Mouse (Mus musculus): ENCODE results near the gene Il2ra. TPM values are rescaled to one million over a fixed set of nuclear protein-coding genes. Genes with fewer than 3 reads are reported as not detected.

Gene Il2ra
- polyA plus RNA-seq, 1 experiment from 2014 or later = not detected

DNA sequence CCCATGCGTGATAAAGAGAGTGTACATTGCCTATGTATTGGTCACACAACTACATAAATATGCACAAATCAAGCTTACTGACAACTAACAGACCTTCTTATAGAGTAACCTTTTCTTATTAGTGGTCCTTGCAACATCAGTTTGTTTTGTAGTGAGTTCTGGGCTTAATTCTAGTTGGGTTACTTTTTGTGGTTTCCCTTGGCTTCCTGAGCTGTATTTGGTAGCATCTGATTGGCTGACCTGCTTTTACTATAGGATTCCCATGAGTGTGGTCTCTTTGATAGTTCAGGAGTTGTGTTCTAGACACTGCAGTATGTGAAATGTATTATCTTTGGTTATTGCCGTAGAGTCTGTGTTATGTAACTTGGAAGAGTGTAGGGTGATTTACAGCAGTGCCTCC lies 15.0 kb downstream of the Il2ra start:
- Histone ChIP-seq H3K4me1 (no peaks in the 10 kb centered on the region), H3K27ac (no peak overlapping the region), H3K36me3 (no peaks in the 10 kb centered on the region), H3K4me3 (no peak overlapping the region), H3K27me3 (ENCODE audit: low read depth, poor library complexity, severe bottlenecking) (no peaks in the 10 kb centered on the region), H3K9me3 (replicated peaks) (no peaks in the 10 kb centered on the region)
- whole genome bisulfite sequencing = 95% methylated on average over 2 of the region's 2 CpGs
- DNase-seq (ENCODE audit: low spot score) = no peak

GRCm38 (mm10) chr2:11659263-11659662 lies 16.7 kb downstream of the Il2ra start:
- no peak for DNase-seq (ENCODE audit: low spot score)
- no peak overlapping the region for H3K4me3 ChIP-seq
- WGBS = 53% methylated on average over 2 of the region's 2 CpGs
- H3K27ac ChIP-seq = no peak overlapping the region
- H3K4me1 ChIP-seq = no peaks in the 10 kb centered on the region
- no peaks in the 10 kb centered on the region for H3K9me3 ChIP-seq (replicated peaks)
- no peaks in the 10 kb centered on the region for H3K27me3 ChIP-seq (ENCODE audit: low read depth, poor library complexity, severe bottlenecking)
- no peaks in the 10 kb centered on the region for H3K36me3 ChIP-seq

DNA sequence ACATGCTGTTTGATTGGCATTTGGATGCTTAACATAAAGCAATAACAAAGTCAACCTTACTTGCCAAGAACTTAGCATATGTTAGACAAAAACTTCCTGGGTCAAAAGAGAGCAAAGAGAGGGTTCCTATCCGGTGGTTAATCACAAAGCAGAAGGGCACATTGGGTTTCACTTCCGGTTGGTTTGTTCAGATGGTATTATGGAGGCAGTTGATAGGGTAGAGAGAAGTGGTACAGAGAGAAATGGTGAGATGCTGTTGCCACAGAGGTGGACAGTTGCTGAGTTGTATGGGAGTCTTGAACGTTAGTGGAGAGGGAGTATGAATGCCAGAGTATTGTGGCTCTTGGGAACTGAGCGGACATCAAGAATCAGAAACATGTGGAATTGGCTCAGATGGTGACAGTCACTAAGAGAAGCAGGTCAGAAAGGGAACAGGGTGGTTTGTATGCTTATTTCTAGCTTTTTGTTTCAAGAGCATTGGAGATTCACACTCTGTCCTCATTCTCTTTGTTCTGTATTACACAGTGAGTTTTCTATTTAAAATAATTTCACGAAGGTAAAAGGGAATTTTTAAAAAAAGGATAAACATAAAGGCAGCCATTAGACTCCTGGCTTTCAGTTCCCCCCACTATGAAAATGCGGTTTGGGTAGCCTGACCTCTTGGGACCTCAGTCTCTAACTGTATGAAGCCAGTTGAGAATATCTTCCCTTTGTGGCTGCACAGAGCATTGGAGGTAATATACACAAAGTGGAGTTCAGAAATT lies 19.7 kb downstream of the Il2ra start:
- no peak overlapping the region for H3K4me3 ChIP-seq
- no peak for DNase-seq (ENCODE audit: low spot score)
- no peaks in the 10 kb centered on the region for H3K27me3 ChIP-seq (ENCODE audit: low read depth, poor library complexity, severe bottlenecking)
- WGBS = 90% methylated on average over 6 of the region's 6 CpGs
- H3K4me1 ChIP-seq = no peaks in the 10 kb centered on the region
- no peaks in the 10 kb centered on the region for H3K9me3 ChIP-seq (replicated peaks)
- no peaks in the 10 kb centered on the region for H3K36me3 ChIP-seq
- H3K27ac ChIP-seq = no peak overlapping the region

GRCm38 (mm10) chr2:11662907-11663230 lies 20.3 kb downstream of the Il2ra start:
- Histone ChIP-seq H3K27me3 (ENCODE audit: low read depth, poor library complexity, severe bottlenecking) (no peaks in the 10 kb centered on the region), H3K9me3 (replicated peaks) (no peaks in the 10 kb centered on the region), H3K36me3 (no peaks in the 10 kb centered on the region), H3K27ac (no peak overlapping the region), H3K4me3 (no peak overlapping the region), H3K4me1 (no peaks in the 10 kb centered on the region)
- no peak for DNase-seq (ENCODE audit: low spot score)
- WGBS = 89% methylated on average over 1 of the region's 1 CpGs

DNA sequence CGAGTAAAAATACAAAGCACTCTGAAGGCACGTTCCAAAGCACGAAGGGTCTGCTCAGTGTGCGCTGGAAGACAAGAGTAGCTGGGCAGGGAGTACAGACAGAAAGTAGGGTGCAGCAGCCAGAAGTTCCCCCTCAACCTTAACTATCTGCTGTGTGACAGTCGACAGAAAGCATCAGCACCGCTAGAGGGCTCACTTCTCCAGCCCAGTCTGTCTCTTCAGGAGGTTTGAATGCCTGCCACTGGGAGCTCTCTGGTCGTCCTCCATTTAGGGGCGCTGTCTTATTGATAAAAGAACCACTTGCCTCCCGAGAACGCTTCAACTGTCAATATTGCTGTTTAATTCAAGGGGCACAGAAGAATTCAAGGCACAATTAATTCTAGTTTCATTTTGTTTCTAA lies 21.4 kb downstream of the Il2ra start:
- Histone ChIP-seq H3K4me1 (no peaks in the 10 kb centered on the region), H3K27me3 (ENCODE audit: low read depth, poor library complexity, severe bottlenecking) (no peaks in the 10 kb centered on the region), H3K9me3 (replicated peaks) (no peaks in the 10 kb centered on the region), H3K4me3 (0 out of 2 replicates have a peak overlapping the region, but pooled peaks have one; percentile 20), H3K27ac (no peak overlapping the region), H3K36me3 (no peaks in the 10 kb centered on the region)
- DNase-seq (ENCODE audit: low spot score) = peak; percentile 64
- WGBS = 4% methylated on average over 10 of the region's 10 CpGs

GRCm38 (mm10) chr2:11664367-11664766 lies 21.8 kb downstream of the Il2ra start:
- Histone ChIP-seq H3K4me3 (0 out of 2 replicates have a peak overlapping the region, but pooled peaks have one; percentile 20), H3K36me3 (no peaks in the 10 kb centered on the region), H3K27me3 (ENCODE audit: low read depth, poor library complexity, severe bottlenecking) (no peaks in the 10 kb centered on the region), H3K9me3 (replicated peaks) (no peaks in the 10 kb centered on the region), H3K4me1 (no peaks in the 10 kb centered on the region), H3K27ac (no peak overlapping the region)
- DNase-seq (ENCODE audit: low spot score) = no peak
- 40% methylated on average over 6 of the region's 6 CpGs for WGBS

- H3K27ac ChIP-seq = no peak overlapping the region
- H3K36me3 ChIP-seq = no peaks in the 10 kb centered on the region
- no peak overlapping the region for H3K4me3 ChIP-seq
- H3K27me3 ChIP-seq (ENCODE audit: low read depth, poor library complexity, severe bottlenecking) = no peaks in the 10 kb centered on the region
- no peak for DNase-seq (ENCODE audit: low spot score)
- WGBS = 89% methylated on average over 4 of the region's 4 CpGs
- H3K4me1 ChIP-seq = no peaks in the 10 kb centered on the region
- H3K9me3 ChIP-seq (replicated peaks) = no peaks in the 10 kb centered on the region
These were observed 22.2 kb downstream of the Il2ra start for GRCm38 (mm10) chr2:11664806-11665205.

DNA sequence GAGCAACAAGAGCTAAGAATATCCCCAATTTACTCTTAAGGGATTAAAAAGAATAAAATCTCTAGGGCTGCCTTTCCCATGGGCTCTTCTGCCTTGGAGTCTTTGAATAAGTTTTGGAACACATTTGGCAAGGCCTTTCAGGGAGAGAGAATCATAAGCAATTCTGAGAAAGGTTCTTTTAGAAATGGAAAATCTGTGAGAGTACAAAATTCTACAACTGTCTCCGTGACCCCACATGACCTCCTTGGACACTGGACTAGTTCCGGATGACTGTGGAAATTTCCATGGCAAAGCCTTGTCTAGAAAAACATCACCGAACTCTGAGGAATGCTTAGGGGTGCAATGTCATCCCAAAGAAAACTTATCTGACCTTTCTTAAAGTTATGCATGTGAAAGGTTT lies 22.7 kb downstream of the Il2ra start:
- 94% methylated on average over 3 of the region's 3 CpGs for WGBS
- Histone ChIP-seq H3K27ac (no peak overlapping the region), H3K9me3 (replicated peaks) (no peaks in the 10 kb centered on the region), H3K27me3 (ENCODE audit: low read depth, poor library complexity, severe bottlenecking) (no peaks in the 10 kb centered on the region), H3K4me1 (no peaks in the 10 kb centered on the region), H3K36me3 (no peaks in the 10 kb centered on the region), H3K4me3 (no peak overlapping the region)
- DNase-seq (ENCODE audit: low spot score) = no peak

GRCm38 (mm10) chr2:11672144-11672543 lies 29.5 kb downstream of the Il2ra start:
- 17% methylated on average over 3 of the region's 3 CpGs for WGBS

GRCm38 (mm10) chr2:11679626-11680025 lies 37.0 kb downstream of the Il2ra start:
- WGBS = 83% methylated on average over 7 of the region's 7 CpGs
- no peaks in the 10 kb centered on the region for H3K9me3 ChIP-seq (replicated peaks)
- no peak for DNase-seq (ENCODE audit: low spot score)
- H3K36me3 ChIP-seq = no peaks in the 10 kb centered on the region
- H3K27me3 ChIP-seq (ENCODE audit: low read depth, poor library complexity, severe bottlenecking) = no peaks in the 10 kb centered on the region
- H3K4me1 ChIP-seq = no peaks in the 10 kb centered on the region
- no peak overlapping the region for H3K4me3 ChIP-seq
- no peak overlapping the region for H3K27ac ChIP-seq

More at GRCm38 (mm10) chr2:11672144-11672543, 29.5 kb downstream of the Il2ra start:
- no peaks in the 10 kb centered on the region for H3K36me3 ChIP-seq
- no peaks in the 10 kb centered on the region for H3K9me3 ChIP-seq (replicated peaks)
- no peaks in the 10 kb centered on the region for H3K27me3 ChIP-seq (ENCODE audit: low read depth, poor library complexity, severe bottlenecking)
- no peak overlapping the region for H3K4me3 ChIP-seq
- H3K27ac ChIP-seq = no peak overlapping the region
- H3K4me1 ChIP-seq = no peaks in the 10 kb centered on the region
- no peak for DNase-seq (ENCODE audit: low spot score)

- H3K4me1 ChIP-seq = no peaks in the 10 kb centered on the region
- H3K9me3 ChIP-seq (replicated peaks) = no peaks in the 10 kb centered on the region
- H3K27me3 ChIP-seq (ENCODE audit: low read depth, poor library complexity, severe bottlenecking) = no peaks in the 10 kb centered on the region
- H3K36me3 ChIP-seq = no peaks in the 10 kb centered on the region
- no peak for DNase-seq (ENCODE audit: low spot score)
- no peak overlapping the region for H3K27ac ChIP-seq
- H3K4me3 ChIP-seq = no peak overlapping the region
- 75% methylated on average over 4 of the region's 4 CpGs for WGBS
These were observed 40.1 kb downstream of the Il2ra start for GRCm38 (mm10) chr2:11682712-11683111.

- Histone ChIP-seq H3K4me1 (no peaks in the 10 kb centered on the region), H3K27ac (no peak overlapping the region), H3K36me3 (no peaks in the 10 kb centered on the region), H3K9me3 (replicated peaks) (no peaks in the 10 kb centered on the region), H3K27me3 (ENCODE audit: low read depth, poor library complexity, severe bottlenecking) (no peaks in the 10 kb centered on the region), H3K4me3 (no peak overlapping the region)
- 86% methylated on average over 4 of the region's 4 CpGs for WGBS
- no peak for DNase-seq (ENCODE audit: low spot score)
These were observed 43.9 kb downstream of the Il2ra start for GRCm38 (mm10) chr2:11686512-11686911.

GRCm38 (mm10) chr2:11687436-11687835 lies 44.8 kb downstream of the Il2ra start:
- H3K4me1 ChIP-seq = no peaks in the 10 kb centered on the region
- WGBS = 40% methylated on average over 3 of the region's 3 CpGs
- DNase-seq (ENCODE audit: low spot score) = no peak

More at GRCm38 (mm10) chr2:11687436-11687835, 44.8 kb downstream of the Il2ra start:
- H3K27me3 ChIP-seq (ENCODE audit: low read depth, poor library complexity, severe bottlenecking) = no peaks in the 10 kb centered on the region
- H3K4me3 ChIP-seq = no peak overlapping the region
- H3K36me3 ChIP-seq = no peaks in the 10 kb centered on the region
- H3K27ac ChIP-seq = no peak overlapping the region
- H3K9me3 ChIP-seq (replicated peaks) = no peaks in the 10 kb centered on the region

All from limb, embryonic 10.5 days (tissue).